Mouse (Mus musculus): ENCODE measurements around the gene Olfr508. TPM values are rescaled to one million over a fixed set of nuclear protein-coding genes. Genes with fewer than 3 reads are reported as not detected.

Olfr508 gene
- polyA plus RNA-seq (2012; rRNA removed), result not detected in 2 replicates

GRCm38 (mm10) chr7:108629694-108630093 lies at the start of gene Olfr508:
Gene Olfr508 (plus strand): TSS chr7:108629994.

DNA sequence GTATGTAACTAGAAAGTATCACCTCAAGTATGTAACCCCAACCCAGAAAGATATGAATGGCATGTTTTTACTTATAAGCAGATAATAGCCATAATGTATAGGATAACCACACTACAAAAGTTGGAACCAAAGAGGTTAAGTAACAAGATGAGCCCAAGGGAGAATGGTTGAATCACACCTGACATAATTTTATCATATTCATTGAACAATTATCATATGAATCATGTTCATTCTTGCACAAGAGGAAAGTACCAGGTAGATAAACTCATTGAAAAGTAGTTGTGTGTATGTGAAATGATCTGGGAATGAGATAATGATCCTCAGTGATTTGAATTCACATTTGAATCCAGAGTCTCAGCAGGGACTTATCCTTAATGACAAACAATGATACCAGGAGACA lies 19.3 kb upstream of the Olfr508 start, which contains the start of gene Olfr506:
Gene Olfr506 (plus strand): TSS at position 301 of the 400 bp plus-strand sequence.

DNA sequence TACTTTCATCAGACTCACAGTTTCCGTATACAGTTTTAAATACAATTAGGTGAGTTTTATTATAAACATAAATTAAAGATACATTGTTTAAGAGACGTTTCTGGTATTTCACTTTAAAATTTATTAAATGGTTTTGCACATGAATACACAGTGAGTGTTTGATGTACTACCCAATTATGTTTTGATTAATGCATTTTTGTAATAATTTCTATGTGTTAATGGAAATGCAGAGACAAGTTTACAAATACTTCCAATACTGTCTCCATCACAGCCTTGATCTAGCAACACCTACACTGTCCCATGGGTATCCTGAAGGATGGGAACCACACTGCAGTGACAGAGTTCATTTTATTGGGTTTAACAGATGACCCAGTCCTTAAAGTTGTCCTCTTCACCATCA lies 8.3 kb upstream of the Olfr508 start, which contains the start of gene Olfr507:
Gene Olfr507 (plus strand): TSS at position 301 of the 400 bp plus-strand sequence.

GRCm38 (mm10) chr7:108651806-108652205 lies 22.0 kb downstream of the Olfr508 start, which contains the start of gene Olfr509:
Gene Olfr509 (minus strand): TSS chr7:108651906.

GRCm38 (mm10) chr7:108666118-108666517 lies 36.3 kb downstream of the Olfr508 start, which contains the start of gene Olfr510:
Gene Olfr510 (plus strand): TSS chr7:108666418.

Other genes with a start within 250 kb of the Olfr508 start
- gene Olfr495, start 236.8 kb upstream of the Olfr508 start, polyA plus RNA-seq (2012; rRNA removed), result not detected in 2 replicates
- gene Olfr497, start 209.6 kb upstream of the Olfr508 start, polyA plus RNA-seq (2012; rRNA removed), result not detected in 2 replicates
- not detected in 2 replicates for gene Olfr498, start 164.7 kb upstream of the Olfr508 start, polyA plus RNA-seq (2012; rRNA removed)
- not detected in 2 replicates for gene Olfr502, start 104.9 kb upstream of the Olfr508 start, polyA plus RNA-seq (2012; rRNA removed)
- gene Olfr503, start 85.5 kb upstream of the Olfr508 start, polyA plus RNA-seq (2012; rRNA removed), result not detected in 2 replicates
- gene Olfr504, start 64.2 kb upstream of the Olfr508 start, polyA plus RNA-seq (2012; rRNA removed), result not detected in 2 replicates
- gene Olfr506, start 19.2 kb upstream of the Olfr508 start, polyA plus RNA-seq (2012; rRNA removed), result not detected in 2 replicates
- gene Olfr507, start 8.2 kb upstream of the Olfr508 start, polyA plus RNA-seq (2012; rRNA removed), result not detected in 2 replicates
- not detected in 2 replicates for gene Olfr509, start 21.9 kb downstream of the Olfr508 start, polyA plus RNA-seq (2012; rRNA removed)
- not detected in 2 replicates for gene Olfr510, start 36.4 kb downstream of the Olfr508 start, polyA plus RNA-seq (2012; rRNA removed)
- gene Olfr512, start 83.3 kb downstream of the Olfr508 start, polyA plus RNA-seq (2012; rRNA removed), result not detected in 2 replicates
- not detected in 2 replicates for gene Olfr513, start 121.0 kb downstream of the Olfr508 start, polyA plus RNA-seq (2012; rRNA removed)
- gene Olfr514, start 196.0 kb downstream of the Olfr508 start, polyA plus RNA-seq (2012; rRNA removed), result not detected in 2 replicates
- gene Olfr516, start 220.5 kb downstream of the Olfr508 start, polyA plus RNA-seq (2012; rRNA removed), result not detected in 2 replicates
- not detected in 2 replicates for gene Olfr517, start 242.4 kb downstream of the Olfr508 start, polyA plus RNA-seq (2012; rRNA removed)

All from central nervous system, embryonic 18 days (tissue).